Mouse (Mus musculus): ENCODE data around the gene Capg. TPM values are rescaled to one million over a fixed set of nuclear protein-coding genes. Genes with fewer than 3 reads are reported as not detected.

The Capg gene
- polyA plus RNA-seq, 1 experiment from 2014 or later: 5.7 TPM

DNA sequence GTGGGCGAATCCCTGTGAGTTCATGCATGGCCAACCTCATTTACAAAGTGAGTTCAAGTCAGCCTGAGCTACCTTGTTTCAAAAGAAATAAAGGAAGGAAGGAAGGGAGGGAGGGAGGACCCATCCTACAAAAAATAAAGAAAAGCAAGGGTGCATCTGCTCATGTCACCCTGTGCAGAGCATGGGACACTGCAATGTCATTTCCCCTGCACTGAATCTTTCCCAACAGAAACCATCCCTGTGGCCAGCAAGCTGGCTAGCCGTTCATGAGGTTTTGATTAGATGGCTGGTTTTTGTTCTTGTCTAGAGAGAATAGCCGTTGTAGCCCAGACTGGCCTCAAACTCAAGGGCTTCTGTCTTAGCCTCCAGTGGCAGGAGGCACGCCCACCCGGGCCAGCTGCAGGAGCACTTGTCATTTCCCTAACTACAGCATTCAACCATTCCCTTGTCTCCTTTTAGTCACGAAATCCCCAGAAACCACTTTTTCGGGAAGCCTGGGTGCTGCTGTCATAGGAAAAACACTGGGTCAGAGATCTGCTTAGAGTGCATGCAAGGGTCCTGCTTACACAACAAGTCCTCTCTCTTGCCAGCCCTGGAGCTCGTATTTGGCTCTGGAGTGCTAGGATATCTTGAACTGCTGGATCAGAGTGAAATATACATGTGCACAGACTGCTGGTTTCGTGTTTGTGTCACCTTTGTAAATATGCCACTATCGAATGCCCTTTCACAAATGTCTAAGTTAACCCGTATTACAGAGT lies 37.6 kb downstream of the Capg start:
- H3K4me3 ChIP-seq (replicated peaks): no peak overlapping the region
- H3K27me3 ChIP-seq: no peaks in the 10 kb centered on the region
- no peaks in the 10 kb centered on the region for H3K4me1 ChIP-seq (replicated peaks)
- no peak overlapping the region; the same call in 1 of the 2 replicates for H3K9ac ChIP-seq (replicated peaks)
- H3K9me3 ChIP-seq: no peaks in the 10 kb centered on the region
- H3K4me2 ChIP-seq (replicated peaks): no peak overlapping the region
- no peak for ATAC-seq
- H3K27ac ChIP-seq: no peak overlapping the region
- H3K36me3 ChIP-seq: peaks cover 22% of the 10 kb centered on the region
- whole genome bisulfite sequencing: 73% methylated on average over 11 of the region's 11 CpGs

DNA sequence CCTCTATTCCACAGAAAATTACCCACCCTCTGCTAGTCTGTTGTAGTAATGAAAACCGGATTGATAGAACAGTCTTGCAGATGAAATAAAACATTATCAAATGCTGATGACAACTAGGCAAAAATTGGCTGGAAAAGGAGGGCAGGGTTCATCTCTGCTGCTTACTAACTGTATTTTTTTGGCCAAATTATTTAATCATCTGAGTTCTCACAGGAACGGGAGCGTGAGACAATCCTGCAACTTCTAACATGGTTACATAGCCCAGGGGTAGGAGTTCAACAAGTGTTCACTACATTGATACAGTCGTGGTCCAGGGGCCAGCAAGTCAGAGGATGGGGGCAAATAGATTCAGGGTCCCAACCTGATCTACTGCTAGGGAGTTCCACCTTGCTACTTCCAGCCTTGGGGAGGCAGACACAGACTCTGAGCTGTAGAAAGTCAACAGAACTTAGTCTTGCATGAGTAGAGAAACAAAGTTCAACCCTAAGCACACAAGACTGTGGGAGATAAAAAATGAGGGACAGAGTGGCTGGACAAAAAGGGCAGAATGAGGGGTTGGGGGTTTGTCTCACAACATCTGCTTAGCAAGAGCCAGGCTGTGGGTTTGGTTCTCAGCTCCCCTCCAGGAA lies 39.1 kb downstream of the Capg start:
- Histone ChIP-seq H3K27ac (no peak overlapping the region), H3K4me3 (replicated peaks) (no peak overlapping the region), H3K4me2 (replicated peaks) (no peak overlapping the region), H3K27me3 (no peaks in the 10 kb centered on the region), H3K9me3 (no peaks in the 10 kb centered on the region), H3K9ac (replicated peaks) (no peak overlapping the region), H3K36me3 (peaks cover 15% of the 10 kb centered on the region), H3K4me1 (replicated peaks) (no peaks in the 10 kb centered on the region)
- WGBS: 88% methylated on average over 4 of the region's 4 CpGs
- no peak for ATAC-seq

DNA sequence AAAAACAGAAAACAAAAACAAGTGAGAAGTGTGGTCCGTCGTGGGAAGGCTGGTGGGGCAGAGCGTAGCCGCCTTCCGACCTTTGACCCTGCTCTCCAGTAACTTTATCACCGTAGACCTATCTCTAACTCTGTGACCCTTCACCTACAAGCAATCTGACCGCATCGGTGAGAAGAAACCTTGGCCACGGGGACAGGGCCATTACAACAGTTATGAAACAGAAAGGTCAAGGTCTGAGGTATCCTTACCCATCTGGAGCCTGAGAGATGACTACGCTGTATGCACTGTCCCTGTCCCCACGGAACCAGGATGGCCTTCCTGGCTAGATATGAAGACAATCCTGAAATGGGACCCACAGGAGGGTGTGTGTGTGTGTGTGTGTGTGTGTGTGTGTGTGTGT lies 40.0 kb downstream of the Capg start:
- 88% methylated on average over 11 of the region's 11 CpGs for WGBS
- Histone ChIP-seq H3K27ac (no peak overlapping the region), H3K9me3 (no peaks in the 10 kb centered on the region), H3K4me2 (replicated peaks) (no peak overlapping the region), H3K9ac (replicated peaks) (no peak overlapping the region), H3K27me3 (no peaks in the 10 kb centered on the region), H3K4me1 (replicated peaks) (no peaks in the 10 kb centered on the region), H3K36me3 (peaks cover 8% of the 10 kb centered on the region), H3K4me3 (replicated peaks) (no peak overlapping the region)
- ATAC-seq: no peak

DNA sequence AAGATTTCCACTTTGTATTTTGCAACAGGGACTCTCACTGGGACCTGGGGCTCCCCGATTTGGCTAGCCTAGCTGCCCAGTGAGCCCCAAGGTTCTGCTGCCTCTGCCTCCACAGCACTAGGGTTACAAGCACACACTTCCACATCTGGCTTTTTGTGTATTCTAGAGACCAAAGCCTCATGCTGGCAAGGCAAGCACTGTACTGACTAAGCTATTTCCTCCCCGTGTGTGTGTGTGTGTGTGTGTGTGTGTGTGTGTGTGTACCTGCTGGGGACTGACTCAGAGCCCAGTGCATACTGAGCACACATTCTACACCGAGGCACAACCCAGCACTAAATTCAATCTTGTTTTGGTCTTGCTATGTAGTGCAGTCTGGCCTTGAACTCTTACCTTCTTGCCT lies 42.5 kb downstream of the Capg start:
- Histone ChIP-seq H3K27me3 (no peaks in the 10 kb centered on the region), H3K27ac (no peak overlapping the region), H3K4me3 (replicated peaks) (no peak overlapping the region), H3K4me1 (replicated peaks) (no peaks in the 10 kb centered on the region), H3K36me3 (no peaks in the 10 kb centered on the region), H3K9ac (replicated peaks) (no peak overlapping the region), H3K9me3 (no peaks in the 10 kb centered on the region), H3K4me2 (replicated peaks) (no peak overlapping the region)
- no peak for ATAC-seq
- WGBS: 90% methylated on average over 3 of the region's 3 CpGs

DNA sequence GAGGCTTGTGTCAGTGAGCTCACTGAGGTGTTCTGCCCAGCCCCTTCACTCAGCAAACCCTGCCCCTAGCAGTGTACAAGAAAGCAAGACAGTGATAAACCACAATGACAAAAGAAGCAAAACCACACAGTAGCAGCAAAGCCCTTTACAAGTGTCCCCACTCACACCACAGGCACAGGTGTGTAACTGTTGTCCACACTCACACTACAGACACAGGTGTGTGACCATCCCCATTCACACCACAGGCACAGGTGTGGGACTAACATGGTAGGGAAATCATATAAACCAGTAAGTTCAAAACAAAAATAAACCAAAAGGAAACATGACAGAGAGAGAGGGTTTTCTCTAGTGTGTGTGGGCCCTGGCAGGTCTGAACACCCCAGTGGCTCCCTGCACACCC lies 44.1 kb downstream of the Capg start:
- Histone ChIP-seq H3K27ac (no peak overlapping the region), H3K4me2 (replicated peaks) (no peak overlapping the region), H3K27me3 (no peaks in the 10 kb centered on the region), H3K36me3 (no peaks in the 10 kb centered on the region), H3K4me1 (replicated peaks) (no peaks in the 10 kb centered on the region), H3K9me3 (no peaks in the 10 kb centered on the region), H3K9ac (replicated peaks) (no peak overlapping the region), H3K4me3 (replicated peaks) (no peak overlapping the region)
- no peak for ATAC-seq

DNA sequence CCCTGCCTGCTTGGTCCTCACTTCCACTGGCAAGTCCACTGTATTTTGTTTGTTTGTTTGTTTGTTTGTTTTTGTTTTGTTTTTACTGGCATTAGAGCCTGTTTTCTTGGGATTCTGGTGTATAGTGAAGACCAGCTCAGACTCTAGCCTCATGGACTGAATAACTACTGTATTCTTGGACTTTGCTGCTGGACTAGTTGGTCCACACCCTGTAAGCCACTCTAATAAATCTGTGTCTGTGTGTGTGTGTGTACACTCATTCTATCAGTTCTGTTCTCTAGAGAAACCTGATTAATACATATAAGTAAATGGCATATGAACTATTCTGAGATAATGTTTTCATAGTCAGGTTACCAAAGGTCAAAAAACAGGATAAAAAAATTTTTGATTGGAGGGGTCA lies 45.9 kb downstream of the Capg start:
- no peak for ATAC-seq
- Histone ChIP-seq H3K9me3 (no peaks in the 10 kb centered on the region), H3K27me3 (no peaks in the 10 kb centered on the region), H3K4me3 (replicated peaks) (no peak overlapping the region), H3K9ac (replicated peaks) (no peak overlapping the region), H3K27ac (no peak overlapping the region), H3K4me1 (replicated peaks) (no peaks in the 10 kb centered on the region), H3K4me2 (replicated peaks) (no peak overlapping the region), H3K36me3 (0 out of 2 replicates have a peak, but pooled peaks cover 3% of the 10 kb centered on the region)

DNA sequence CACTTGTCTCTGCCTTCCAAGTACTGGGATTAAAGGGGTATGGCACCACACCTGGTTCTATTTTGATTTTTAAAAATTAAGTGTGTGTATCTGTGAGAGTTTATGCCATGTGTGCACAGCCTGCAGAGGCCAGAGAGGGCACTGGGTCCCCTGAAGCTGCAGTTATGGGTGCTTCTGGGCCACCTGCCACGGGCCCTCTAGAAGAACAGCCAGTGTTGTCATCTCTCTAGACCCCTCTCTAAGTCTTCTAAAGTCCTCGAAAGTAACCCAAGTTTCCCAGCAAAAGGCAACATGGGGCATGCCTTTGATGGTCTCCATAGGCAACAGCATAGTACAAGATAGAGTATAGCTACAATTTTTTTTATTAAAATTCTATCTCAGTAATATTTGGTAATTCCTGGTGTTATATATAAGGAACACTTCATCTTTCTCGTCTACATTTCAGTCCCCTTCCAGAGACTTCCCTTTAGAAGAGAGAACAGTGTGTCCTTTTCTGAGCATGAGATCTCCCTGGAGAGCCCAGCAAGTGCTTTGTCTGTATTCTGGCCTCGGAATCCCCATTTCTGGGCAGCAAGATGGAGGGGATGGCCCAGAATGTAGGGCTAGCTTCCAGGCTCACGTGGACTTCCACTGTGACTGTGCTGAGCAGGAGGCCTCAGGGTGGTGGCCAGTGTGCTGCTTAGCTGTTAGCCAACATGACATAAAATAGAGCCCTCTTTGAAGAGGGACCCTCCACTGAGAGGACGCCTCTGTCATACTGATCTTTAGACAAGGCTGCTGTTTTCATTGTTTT lies 49.0 kb downstream of the Capg start:
- no peak overlapping the region for H3K4me2 ChIP-seq (replicated peaks)
- H3K36me3 ChIP-seq: 0 out of 2 replicates have a peak, but pooled peaks cover 3% of the 10 kb centered on the region
- peaks cover 12% of the 10 kb centered on the region for H3K4me1 ChIP-seq (replicated peaks)
- no peaks in the 10 kb centered on the region for H3K27me3 ChIP-seq
- no peak for ATAC-seq
- no peak overlapping the region for H3K27ac ChIP-seq
- H3K9ac ChIP-seq (replicated peaks): no peak overlapping the region
- WGBS: 82% methylated on average over 6 of the region's 6 CpGs
- no peak overlapping the region for H3K4me3 ChIP-seq (replicated peaks)
- H3K9me3 ChIP-seq: no peaks in the 10 kb centered on the region

DNA sequence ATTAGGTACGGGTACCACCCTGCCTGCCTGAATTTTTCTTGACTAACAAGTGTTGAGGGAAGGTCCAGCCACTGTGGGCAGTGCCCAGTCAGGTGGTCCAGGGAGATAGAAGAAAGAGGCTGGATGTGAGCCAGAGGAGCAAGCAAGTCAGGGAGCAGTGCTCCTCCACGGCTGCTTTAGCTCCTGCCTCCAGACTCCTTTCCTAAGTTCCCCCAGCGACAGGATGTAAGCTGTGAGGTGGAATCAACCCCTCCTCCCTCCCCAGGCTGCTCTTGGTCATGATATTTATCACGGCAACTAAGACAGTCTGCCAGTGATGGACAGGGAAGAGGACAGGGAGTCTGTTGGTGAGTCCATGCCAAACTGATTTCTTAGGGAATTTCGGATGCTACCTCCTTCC lies 49.7 kb downstream of the Capg start:
- 0 out of 2 replicates have a peak, but pooled peaks cover 3% of the 10 kb centered on the region for H3K36me3 ChIP-seq
- H3K4me2 ChIP-seq (replicated peaks): no peak overlapping the region
- H3K27ac ChIP-seq: no peak overlapping the region
- ATAC-seq: no peak
- H3K9me3 ChIP-seq: no peaks in the 10 kb centered on the region
- WGBS: 75% methylated on average over 5 of the region's 5 CpGs
- peaks cover 16% of the 10 kb centered on the region for H3K4me1 ChIP-seq (replicated peaks)
- no peak overlapping the region for H3K4me3 ChIP-seq (replicated peaks)
- H3K27me3 ChIP-seq: no peaks in the 10 kb centered on the region
- no peak overlapping the region for H3K9ac ChIP-seq (replicated peaks)

DNA sequence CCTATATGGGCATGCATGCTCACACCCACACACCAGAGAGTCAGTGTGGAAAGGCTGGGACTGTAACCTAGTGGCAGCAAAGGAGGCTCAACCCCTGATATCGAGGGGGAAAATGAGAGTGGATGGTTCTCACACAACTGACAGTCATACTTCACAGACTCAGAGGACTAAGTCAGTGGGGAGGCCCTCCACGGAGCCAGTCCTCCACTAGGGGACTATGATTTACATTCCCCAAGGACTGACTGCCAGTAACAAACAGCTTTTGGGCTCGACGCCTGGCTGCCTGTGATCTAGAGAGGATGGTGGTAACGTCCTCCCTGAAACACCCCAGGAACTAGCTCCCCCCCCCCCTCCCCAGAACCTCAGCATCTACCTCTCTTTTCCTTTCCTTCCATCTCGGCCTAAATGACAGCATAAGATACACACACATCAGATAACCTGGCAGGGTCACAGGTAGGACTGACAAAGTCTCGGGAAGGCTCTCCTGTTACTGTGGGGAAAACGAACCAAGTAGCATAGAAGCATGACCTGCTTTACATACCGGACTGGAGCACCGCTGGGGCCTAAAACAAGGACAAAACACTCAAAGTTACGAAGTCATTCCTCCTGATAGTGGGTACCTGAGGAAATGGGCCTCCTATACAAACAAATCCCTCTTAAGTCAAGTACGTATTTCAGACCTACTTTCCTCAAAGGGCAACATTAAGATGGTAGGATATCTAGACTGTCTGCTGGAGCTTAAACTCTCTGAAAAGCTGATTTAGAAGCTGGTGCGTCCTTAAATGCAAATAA lies 53.1 kb downstream of the Capg start:
- WGBS: 56% methylated on average over 13 of the region's 13 CpGs
- no peak overlapping the region for H3K27ac ChIP-seq
- no peak for ATAC-seq
- H3K9me3 ChIP-seq: no peaks in the 10 kb centered on the region
- H3K4me1 ChIP-seq (replicated peaks): peaks cover 20% of the 10 kb centered on the region
- H3K4me2 ChIP-seq (replicated peaks): peak overlapping the region; percentile 67
- H3K4me3 ChIP-seq (replicated peaks): peak overlapping the region; percentile 64
- no peaks in the 10 kb centered on the region for H3K27me3 ChIP-seq
- H3K9ac ChIP-seq (replicated peaks): peak overlapping the region; percentile 77
- 0 out of 2 replicates have a peak, but pooled peaks cover 3% of the 10 kb centered on the region for H3K36me3 ChIP-seq

DNA sequence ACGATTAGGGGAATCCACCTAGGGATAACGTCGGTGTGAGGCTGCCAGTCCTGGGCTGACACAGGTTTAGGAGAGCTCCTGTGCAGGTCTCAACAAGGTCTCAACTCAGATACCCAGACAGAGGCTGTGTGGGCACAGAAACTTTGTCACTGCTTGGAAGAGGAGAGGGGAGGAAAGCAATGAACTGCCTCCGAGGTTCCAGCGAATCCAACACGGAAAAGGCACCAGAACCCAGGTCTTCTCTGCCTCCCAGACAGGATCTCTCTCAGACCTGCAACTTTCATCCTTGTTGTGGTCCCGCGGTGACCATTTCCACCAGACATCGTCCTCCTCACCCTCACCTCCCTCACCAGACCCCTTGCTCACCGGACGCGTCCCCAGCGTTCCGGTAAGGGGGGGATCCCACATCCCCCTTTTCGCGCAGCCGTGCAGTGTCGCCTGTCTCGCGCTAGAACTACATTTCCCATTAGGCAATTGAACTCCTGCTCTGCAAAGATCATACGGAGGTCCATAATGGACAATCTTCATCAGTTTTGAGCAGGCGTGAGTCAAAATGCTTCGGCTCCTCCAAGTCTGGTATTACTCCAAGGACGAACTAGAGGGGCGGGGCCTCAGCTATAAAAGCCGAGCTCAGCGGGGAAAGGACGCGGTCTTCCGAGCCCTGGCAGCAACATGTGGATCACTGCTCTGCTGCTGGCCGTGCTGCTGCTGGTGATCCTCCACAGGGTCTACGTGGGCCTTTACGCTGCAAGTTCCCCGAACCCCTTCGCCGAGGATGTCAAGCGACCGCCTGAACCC lies 54.0 kb downstream of the Capg start, which contains the start of the genes Elmod3 and Retsat:
Elmod3 (minus strand) TSS at position 458 of the 798 bp plus-strand sequence.
Retsat (plus strand) TSS at position 520 of the 798 bp plus-strand sequence.
- Histone ChIP-seq H3K36me3 (0 out of 2 replicates have a peak, but pooled peaks cover 3% of the 10 kb centered on the region), H3K9me3 (no peaks in the 10 kb centered on the region), H3K4me1 (replicated peaks) (peaks cover 20% of the 10 kb centered on the region), H3K4me2 (replicated peaks) (peak within 1 kb of the TSS; percentile 67), H3K4me3 (replicated peaks) (peak within 1 kb of the TSS; percentile 64), H3K9ac (replicated peaks) (peak within 1 kb of the TSS; percentile 77), H3K27ac (peak within 1 kb of the TSS; percentile 17; the same call in 1 of the 2 replicates), H3K27me3 (no peaks in the 10 kb centered on the region)
- WGBS: 2% methylated on average over 38 of the region's 38 CpGs
- ATAC-seq: peak; percentile 95
